Mouse (Mus musculus) lung, embryonic 15.5 days (tissue): ENCODE data around the gene Cfap73. TPM values are rescaled to one million over a fixed set of nuclear protein-coding genes. Genes with fewer than 3 reads are reported as not detected.

Source experiments
- polyA plus RNA-seq: library from polyadenylated mRNA; unstranded; fragments of >200 nt; fragmentation: Nextera tagmentation; extraction: Ambion mirVana; gene quantifications from 2 replicates; pipeline ENCODE4 v1.2.1, GENCODE M21; 2015

The Cfap73 gene
- polyA plus RNA-seq, 1 experiment from 2014 or later = 0.44 TPM

Other genes starting within 250 kb of the Cfap73 start
- 0.05 TPM in 1 of 2 replicates, not detected in the other for gene Lhx5, start 202.5 kb downstream of the Cfap73 start, polyA plus RNA-seq
- gene Sdsl, start 161.4 kb downstream of the Cfap73 start, polyA plus RNA-seq = 7.3 and 7.6 TPM in 2 replicates
- not detected in 2 replicates for gene Sds, start 157.7 kb downstream of the Cfap73 start, polyA plus RNA-seq
- 52.6 and 56.1 TPM in 2 replicates for gene Plbd2, start 130.6 kb downstream of the Cfap73 start, polyA plus RNA-seq
- 6.6 and 6.7 TPM in 2 replicates for gene Slc8b1, start 123.1 kb downstream of the Cfap73 start, polyA plus RNA-seq
- 18.6 and 20.3 TPM in 2 replicates for gene Tpcn1, start 45.6 kb downstream of the Cfap73 start, polyA plus RNA-seq
- gene Iqcd, start 45.2 kb downstream of the Cfap73 start, polyA plus RNA-seq = 0.34 and 0.64 TPM in 2 replicates
- 11.1 and 11.6 TPM in 2 replicates for gene Rita1, start 21.6 kb downstream of the Cfap73 start, polyA plus RNA-seq
- 37.8 and 41.1 TPM in 2 replicates for gene Ddx54, start 21.5 kb downstream of the Cfap73 start, polyA plus RNA-seq
- gene Rasal1, start 14.6 kb upstream of the Cfap73 start, polyA plus RNA-seq = 0.05 and 0.27 TPM in 2 replicates
- 2.5 and 3.8 TPM in 2 replicates for gene Dtx1, start 77.7 kb upstream of the Cfap73 start, polyA plus RNA-seq
- gene Oas2, start 115.6 kb upstream of the Cfap73 start, polyA plus RNA-seq = 0.30 and 0.34 TPM in 2 replicates
- 0.09 and 0.12 TPM in 2 replicates for gene Oas3, start 143.4 kb upstream of the Cfap73 start, polyA plus RNA-seq
- gene Oas1e, start 161.3 kb upstream of the Cfap73 start, polyA plus RNA-seq = not detected in 2 replicates
- gene Oas1c, start 178.3 kb upstream of the Cfap73 start, polyA plus RNA-seq = 0.33 and 0.49 TPM in 2 replicates
- not detected in 2 replicates for gene Oas1f, start 213.1 kb upstream of the Cfap73 start, polyA plus RNA-seq
- not detected in 2 replicates for gene Oas1h, start 227.2 kb upstream of the Cfap73 start, polyA plus RNA-seq